Mouse (Mus musculus) spleen, adult 2 months (tissue): ENCODE data around the gene Scml4.

ENCODE experiments used
- CTCF ChIP-seq: fragments of 200-500 bp; IDR thresholded peaks from 2 replicates; pipeline ENCODE4 v1.5.1; 2011; ENCODE audit warnings: mild to moderate bottlenecking, inconsistent platforms; ENCODE audit not compliant: insufficient read depth, insufficient read length, insufficient replicate concordance; ENCODE audit errors: extremely low read depth
- POLR2A ChIP-seq: fragments of 200-500 bp; IDR thresholded peaks from 2 replicates; pipeline ENCODE4 v1.6.1; 2011; ENCODE audit warnings: low read depth, low read length, inconsistent platforms

DNA sequence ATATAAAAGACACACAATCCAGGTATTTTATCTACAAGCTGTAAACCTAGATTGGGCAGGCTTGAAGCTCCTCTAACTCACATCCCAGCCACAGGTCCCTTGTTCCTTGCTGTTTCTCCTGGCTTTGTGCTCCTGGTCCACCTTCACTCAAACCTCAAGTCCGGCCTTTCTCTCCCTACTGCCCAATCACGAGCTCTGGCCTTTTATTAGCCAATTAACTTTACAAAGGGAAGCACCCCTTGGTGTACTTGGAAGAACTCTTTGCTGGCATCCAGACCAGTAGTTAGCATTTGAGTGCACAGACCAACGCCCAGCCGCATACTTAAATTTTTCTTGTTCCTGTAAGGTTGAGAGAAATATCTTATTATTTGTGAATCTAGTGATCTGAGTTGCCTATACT, 85.1 kb downstream of the Scml4 start:
- TF ChIP-seq CTCF (no peak), POLR2A (no peak)
